Mouse (Mus musculus): ENCODE results near the gene Map3k3.
"Not testable (repeated sequence)": the region's sequence is repeated elsewhere in the genome, so short reads cannot be mapped to it uniquely, and the experiment has no call there.

Gene Map3k3

GRCm38 (mm10) chr11:106084911-106085561, 623 bp downstream of the Map3k3 start:
- DNase-seq = peak; percentile 64

GRCm38 (mm10) chr11:106098223-106098622, 13.8 kb downstream of the Map3k3 start:
- no peak for DNase-seq

- DNase-seq = no peak
Observed at GRCm38 (mm10) chr11:106102866-106103265, 18.5 kb downstream of the Map3k3 start.

- DNase-seq = no peak
Observed at GRCm38 (mm10) chr11:106106047-106106587, 21.7 kb downstream of the Map3k3 start.

- DNase-seq = no peak
Observed at GRCm38 (mm10) chr11:106111688-106112087, 27.3 kb downstream of the Map3k3 start.

GRCm38 (mm10) chr11:106122221-106122620, 37.8 kb downstream of the Map3k3 start:
- DNase-seq = no peak

GRCm38 (mm10) chr11:106122736-106123135, 38.3 kb downstream of the Map3k3 start:
- no peak for DNase-seq

- DNase-seq = no peak
Observed at GRCm38 (mm10) chr11:106124784-106125183, 40.4 kb downstream of the Map3k3 start.

GRCm38 (mm10) chr11:106125827-106126226, 41.4 kb downstream of the Map3k3 start:
- DNase-seq = no peak

- not testable (repeated sequence) for DNase-seq
Observed at GRCm38 (mm10) chr11:106126727-106127373, 42.4 kb downstream of the Map3k3 start.

- DNase-seq = no peak
Observed at GRCm38 (mm10) chr11:106129477-106129876, 45.1 kb downstream of the Map3k3 start.

GRCm38 (mm10) chr11:106132516-106132915, 48.1 kb downstream of the Map3k3 start:
- DNase-seq = no peak

GRCm38 (mm10) chr11:106134580-106135528, 50.4 kb downstream of the Map3k3 start:
- peak; percentile 50 for DNase-seq

- no peak for DNase-seq
Observed at GRCm38 (mm10) chr11:106151219-106151618, 66.8 kb downstream of the Map3k3 start.

GRCm38 (mm10) chr11:106152132-106152531, 67.7 kb downstream of the Map3k3 start:
- peak; percentile 39 for DNase-seq

GRCm38 (mm10) chr11:106154091-106154490, 69.7 kb downstream of the Map3k3 start:
- no peak for DNase-seq

- no peak for DNase-seq
Observed at GRCm38 (mm10) chr11:106154770-106155169, 70.4 kb downstream of the Map3k3 start.

GRCm38 (mm10) chr11:106155761-106156160, 71.3 kb downstream of the Map3k3 start:
- DNase-seq = no peak

GRCm38 (mm10) chr11:106156257-106156656, 71.8 kb downstream of the Map3k3 start:
- no peak for DNase-seq

GRCm38 (mm10) chr11:106157154-106157553, 72.7 kb downstream of the Map3k3 start:
- DNase-seq = no peak

GRCm38 (mm10) chr11:106158081-106158929, 73.9 kb downstream of the Map3k3 start:
- peak; percentile 57 for DNase-seq

GRCm38 (mm10) chr11:106158930-106159215, 74.5 kb downstream of the Map3k3 start:
- DNase-seq = no peak
